Mouse (Mus musculus) limb, embryonic 11.5 days (tissue): ENCODE results near the gene Ank3. TPM values are rescaled to one million over a fixed set of nuclear protein-coding genes. Genes with fewer than 3 reads are reported as not detected.

Source experiments
- ATAC-seq: fragments of 200-750 bp; cut with Nextera tagmentation; 2 replicates; pipeline ENCODE4 v1.8.0; 2017; ENCODE audit warnings: low read depth; ENCODE audit not compliant: insufficient number of reproducible peaks, low FRiP score, low TSS enrichment
- DNase-seq: peaks from one replicate; pipeline ENCODE4 v3.0.0-alpha.2; 2015; ENCODE audit warnings: low spot score
- H3K27ac ChIP-seq: fragments of 300-500 bp; sonication (generic); replicated peaks from 2 replicates; pipeline ENCODE4 v1.5.1; 2014; ENCODE audit warnings: low read depth, mild to moderate bottlenecking, low read length
- H3K27me3 ChIP-seq: fragments of 300-500 bp; sonication (generic); 2 replicates; pipeline ENCODE4 v1.6.1; 2014; ENCODE audit warnings: mild to moderate bottlenecking, low read length, mixed read lengths; ENCODE audit not compliant: control insufficient read depth, insufficient read depth
- H3K36me3 ChIP-seq: fragments of 300-500 bp; sonication (generic); 2 replicates; pipeline ENCODE4 v1.6.1; 2014; ENCODE audit warnings: mild to moderate bottlenecking, low read length, moderate library complexity, mixed read lengths; ENCODE audit not compliant: control insufficient read depth, insufficient read depth
- H3K4me1 ChIP-seq: fragments of 300-500 bp; sonication (generic); 2 replicates; pipeline ENCODE4 v1.6.1; 2014; ENCODE audit warnings: low read length, mixed read lengths; ENCODE audit not compliant: control insufficient read depth, insufficient read depth
- H3K4me2 ChIP-seq: fragments of 300-500 bp; sonication (generic); 2 replicates; pipeline ENCODE4 v1.6.1; 2014; ENCODE audit warnings: low read depth, mild to moderate bottlenecking, moderate library complexity; ENCODE audit not compliant: severe bottlenecking
- H3K4me3 ChIP-seq: fragments of 300-500 bp; sonication (generic); 2 replicates; pipeline ENCODE4 v1.5.1; 2014; ENCODE audit warnings: low read depth, low read length
- H3K9ac ChIP-seq: fragments of 300-500 bp; sonication (generic); 2 replicates; pipeline ENCODE4 v1.6.1; 2014; ENCODE audit warnings: mild to moderate bottlenecking, low read length
- H3K9me3 ChIP-seq: fragments of 300-500 bp; sonication (generic); 2 replicates; pipeline ENCODE4 v1.6.1; 2016; ENCODE audit warnings: low read length; ENCODE audit not compliant: control insufficient read depth
- WGBS: fragments of 180-500 bp; shearing (Covaris S2); extraction: QIAGEN DNeasy Blood & Tissue Kit; methylation state at CpG from one replicate; pipeline ENCODE4 v1.1.7; 2014; 5-methylcytosine and 5-hydroxymethylcytosine counted together
- polyA plus RNA-seq: library from polyadenylated mRNA; unstranded; fragments of >200 nt; fragmentation: Nextera tagmentation; extraction: Ambion mirVana; gene quantifications from 2 replicates; pipeline ENCODE4 v1.2.1, GENCODE M21; 2014

The Ank3 gene
- polyA plus RNA-seq, 1 experiment from 2014 or later, result 22.3 TPM

DNA sequence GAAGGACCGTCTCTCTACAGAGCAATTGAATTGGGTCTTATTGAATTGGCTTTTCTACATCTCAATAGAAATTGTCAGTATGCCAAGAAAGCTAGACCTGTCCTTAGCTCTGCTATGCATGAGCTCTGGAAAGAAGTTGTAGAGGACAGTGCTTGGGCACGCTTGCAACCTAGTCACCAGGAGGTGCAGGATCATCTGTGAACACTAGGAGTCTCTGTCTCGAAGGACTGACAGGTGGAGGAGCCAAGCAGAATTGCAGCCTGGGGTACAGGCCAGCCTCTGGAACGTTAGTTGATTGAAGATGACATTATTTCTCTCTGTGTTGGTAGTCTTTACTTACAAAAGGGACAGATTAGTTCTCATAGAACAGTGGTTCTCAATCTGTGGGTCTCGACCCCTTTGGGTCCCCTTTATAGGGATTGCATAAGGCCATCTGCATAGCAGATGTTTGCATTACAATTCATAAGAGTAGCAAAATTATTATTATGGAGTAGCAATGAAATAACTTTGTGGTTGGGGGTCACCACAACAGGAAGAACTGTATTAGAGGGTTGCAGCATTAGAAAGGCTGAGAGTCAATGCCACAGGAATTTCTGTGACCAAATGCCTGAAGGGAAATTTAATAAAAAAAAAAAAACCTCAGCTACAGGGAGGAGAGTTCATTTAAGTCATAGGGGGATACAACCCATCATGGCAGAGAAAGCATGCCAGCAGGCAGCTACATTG, 454.0 kb downstream of the Ank3 start:
- H3K4me3 ChIP-seq, result no peak overlapping the region
- H3K9me3 ChIP-seq, result no peaks in the 10 kb centered on the region
- DNase-seq, result no peak
- H3K36me3 ChIP-seq, result no peaks in the 10 kb centered on the region
- H3K4me1 ChIP-seq, result no peaks in the 10 kb centered on the region
- H3K9ac ChIP-seq, result no peak overlapping the region
- no peak overlapping the region for H3K27ac ChIP-seq
- no peak for ATAC-seq
- no peak overlapping the region for H3K4me2 ChIP-seq
- WGBS, result 65% methylated on average over 5 of the region's 5 CpGs
- H3K27me3 ChIP-seq, result no peaks in the 10 kb centered on the region

DNA sequence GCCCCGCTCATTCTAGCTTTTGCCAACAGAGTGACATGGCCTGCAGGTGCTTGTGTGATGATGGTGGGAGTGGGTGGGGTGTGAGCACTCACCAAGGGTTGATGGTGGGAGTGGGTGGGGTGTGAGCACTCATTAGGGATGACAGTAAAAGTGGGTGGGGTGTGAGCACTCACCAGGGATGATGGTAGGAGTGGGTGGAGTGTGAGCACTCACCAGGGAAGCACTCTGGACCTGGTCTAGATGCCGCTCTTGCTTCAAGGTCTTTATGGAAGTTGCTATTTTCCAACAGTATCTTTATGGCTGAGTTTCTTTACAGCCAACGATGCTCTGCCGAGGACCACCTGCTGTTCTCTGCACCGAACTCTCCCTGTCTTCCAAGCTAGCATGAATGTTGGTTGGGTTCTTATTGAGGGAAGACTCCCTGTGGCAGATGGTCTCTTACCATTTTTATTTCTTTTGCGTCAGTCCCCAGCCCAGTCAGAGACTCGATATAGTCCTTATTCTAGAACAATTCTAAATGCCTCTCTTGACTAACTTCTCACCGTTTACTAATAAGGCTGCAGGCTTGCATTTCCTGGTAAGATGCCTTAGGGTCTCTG, 456.1 kb downstream of the Ank3 start:
- Histone ChIP-seq H3K9ac (no peak overlapping the region), H3K4me2 (no peak overlapping the region), H3K4me1 (no peaks in the 10 kb centered on the region), H3K36me3 (no peaks in the 10 kb centered on the region), H3K4me3 (no peak overlapping the region), H3K27ac (no peak overlapping the region), H3K27me3 (no peaks in the 10 kb centered on the region), H3K9me3 (no peaks in the 10 kb centered on the region)
- ATAC-seq (no peak), DNase-seq (no peak)
- WGBS, result 90% methylated on average over 8 of the region's 8 CpGs

DNA sequence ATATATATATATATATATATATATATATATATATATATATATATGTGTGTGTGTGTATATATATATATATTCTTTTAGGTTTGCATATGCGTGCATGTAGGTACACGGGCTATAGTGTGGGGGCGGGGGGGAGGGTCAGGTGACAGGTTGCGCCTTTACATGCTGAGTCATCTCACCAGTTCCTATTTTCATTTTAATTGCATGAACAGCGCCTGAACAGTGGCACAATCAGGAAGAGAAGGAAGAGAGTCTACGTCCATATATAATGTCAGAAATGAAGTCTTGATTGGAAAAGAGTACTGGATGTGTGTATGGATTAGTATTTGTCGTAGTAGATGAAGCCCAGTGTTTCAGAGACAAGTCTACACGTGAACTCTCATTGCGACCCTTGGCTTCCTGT, 459.4 kb downstream of the Ank3 start:
- no peak overlapping the region for H3K4me2 ChIP-seq
- no peak overlapping the region for H3K27ac ChIP-seq
- H3K36me3 ChIP-seq, result no peaks in the 10 kb centered on the region
- WGBS, result 93% methylated on average over 9 of the region's 9 CpGs
- no peaks in the 10 kb centered on the region for H3K9me3 ChIP-seq
- H3K9ac ChIP-seq, result no peak overlapping the region
- no peaks in the 10 kb centered on the region for H3K4me1 ChIP-seq
- ATAC-seq (no peak), DNase-seq (no peak)
- no peaks in the 10 kb centered on the region for H3K27me3 ChIP-seq
- H3K4me3 ChIP-seq, result no peak overlapping the region

DNA sequence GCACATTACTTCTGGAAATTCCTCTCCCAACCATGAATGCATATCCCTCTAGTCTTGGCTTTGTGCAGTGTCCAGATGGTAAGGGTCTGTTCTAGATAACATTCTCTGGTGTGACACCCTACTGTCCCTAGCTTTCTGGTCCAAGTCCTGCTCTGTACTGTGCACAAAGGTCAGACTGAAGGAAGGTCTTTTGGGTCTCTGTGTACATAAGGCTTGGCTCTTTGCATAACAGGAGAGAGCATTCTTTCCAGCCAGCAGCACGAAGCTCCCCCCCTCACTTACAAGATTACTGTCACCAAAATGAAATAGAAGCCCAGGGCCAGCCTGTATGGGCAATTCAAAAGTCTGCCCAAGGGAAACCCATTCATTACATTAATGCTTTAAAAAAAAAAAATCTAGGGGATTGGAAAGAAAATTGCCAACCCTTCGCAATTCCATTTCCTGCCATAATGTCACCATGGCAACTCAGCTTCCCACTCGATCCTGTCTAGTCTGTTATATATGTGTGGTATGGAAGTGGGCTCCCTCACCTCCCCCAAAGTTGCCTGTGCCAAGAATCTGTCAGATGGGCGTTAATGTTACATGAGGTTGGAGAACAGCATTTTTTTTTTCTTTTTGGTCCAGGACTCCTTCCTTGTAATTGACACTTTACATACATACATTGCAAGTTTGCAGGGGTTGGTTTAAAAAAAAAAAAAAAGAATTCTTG, 460.5 kb downstream of the Ank3 start:
- H3K9me3 ChIP-seq, result no peaks in the 10 kb centered on the region
- no peak overlapping the region for H3K4me2 ChIP-seq
- no peaks in the 10 kb centered on the region for H3K27me3 ChIP-seq
- 67% methylated on average over 4 of the region's 4 CpGs for WGBS
- no peak overlapping the region for H3K9ac ChIP-seq
- no peaks in the 10 kb centered on the region for H3K36me3 ChIP-seq
- ATAC-seq (no peak), DNase-seq (no peak)
- no peak overlapping the region for H3K27ac ChIP-seq
- no peak overlapping the region for H3K4me3 ChIP-seq
- no peaks in the 10 kb centered on the region for H3K4me1 ChIP-seq

DNA sequence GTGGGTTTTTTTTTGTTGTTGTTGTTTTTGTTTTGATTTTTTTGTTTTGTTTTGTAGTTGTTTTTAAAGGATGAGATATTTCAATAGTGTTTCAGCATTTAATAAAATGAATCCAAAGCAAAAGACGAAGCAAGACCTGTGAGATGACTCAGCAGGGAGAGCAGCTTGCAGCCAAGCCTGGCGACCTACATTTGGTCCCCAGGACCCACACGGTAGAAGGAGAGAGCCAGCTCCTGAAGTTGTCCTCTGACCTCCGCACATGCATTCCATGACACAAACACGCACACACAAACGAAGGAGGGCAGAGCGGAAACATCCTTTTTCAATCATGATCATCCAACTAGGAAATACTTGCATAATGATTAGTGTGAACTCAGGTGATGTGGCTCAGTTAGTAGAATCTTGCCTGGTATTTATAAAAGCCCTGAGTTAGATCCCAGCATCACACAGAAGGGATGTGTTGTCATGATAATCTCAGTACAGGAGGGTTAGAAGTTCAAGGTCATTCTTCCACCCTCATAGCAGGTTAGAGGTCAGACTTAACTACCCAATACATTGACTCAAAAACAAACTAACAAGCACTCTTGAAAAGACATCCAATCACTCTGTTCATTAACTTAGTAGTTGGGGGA, 461.4 kb downstream of the Ank3 start:
- no peak overlapping the region for H3K4me3 ChIP-seq
- H3K4me2 ChIP-seq, result no peak overlapping the region
- H3K27ac ChIP-seq, result no peak overlapping the region
- H3K9ac ChIP-seq, result no peak overlapping the region
- H3K27me3 ChIP-seq, result no peaks in the 10 kb centered on the region
- H3K4me1 ChIP-seq, result no peaks in the 10 kb centered on the region
- H3K9me3 ChIP-seq, result no peaks in the 10 kb centered on the region
- no peaks in the 10 kb centered on the region for H3K36me3 ChIP-seq
- no peak for DNase-seq
- no peak for ATAC-seq
- WGBS, result 82% methylated on average over 7 of the region's 7 CpGs

DNA sequence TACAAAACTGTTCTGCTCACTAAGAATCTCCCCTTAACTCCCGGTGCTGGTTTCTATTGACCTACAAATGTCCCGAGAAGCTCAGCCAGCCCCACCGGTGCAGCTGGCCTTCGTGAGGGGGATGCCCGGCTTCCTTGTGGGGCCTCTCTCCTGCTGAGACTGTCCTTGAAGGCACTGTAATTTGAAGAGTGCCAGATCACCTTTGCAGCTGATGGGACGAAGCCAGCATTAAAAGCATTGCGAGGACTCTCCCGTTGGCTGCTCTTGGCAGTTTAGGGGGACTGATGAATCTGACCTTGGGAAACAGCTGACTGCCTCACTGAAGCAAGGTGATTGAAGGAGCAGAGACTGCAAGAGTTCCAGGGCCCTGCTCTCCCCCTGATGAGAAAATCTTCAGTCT, 464.3 kb downstream of the Ank3 start:
- H3K27me3 ChIP-seq, result no peaks in the 10 kb centered on the region
- H3K4me2 ChIP-seq, result no peak overlapping the region
- DNase-seq, result no peak
- H3K4me1 ChIP-seq, result no peaks in the 10 kb centered on the region
- no peaks in the 10 kb centered on the region for H3K9me3 ChIP-seq
- WGBS, result 47% methylated on average over 8 of the region's 8 CpGs
- ATAC-seq, result no peak
- no peaks in the 10 kb centered on the region for H3K36me3 ChIP-seq
- no peak overlapping the region for H3K9ac ChIP-seq
- H3K27ac ChIP-seq, result no peak overlapping the region
- H3K4me3 ChIP-seq, result no peak overlapping the region

DNA sequence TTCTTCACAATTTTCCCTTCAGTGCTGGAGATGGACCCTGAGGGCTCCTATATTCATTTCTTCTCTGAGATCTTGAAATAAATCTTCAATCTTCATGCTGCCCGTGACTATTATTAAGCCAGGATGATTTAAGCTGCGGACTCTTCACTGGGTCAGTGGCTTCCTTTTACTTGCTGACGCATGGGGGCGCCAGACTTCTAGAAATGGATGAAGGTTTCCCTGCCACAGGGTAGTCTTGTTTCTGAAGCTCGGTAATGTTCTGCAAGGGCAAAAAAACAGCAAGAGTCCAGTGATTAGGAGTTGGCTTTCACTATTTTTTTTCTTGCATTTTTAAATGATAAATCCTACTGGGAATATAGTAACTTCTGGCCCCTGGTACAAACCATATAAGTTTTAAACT, 471.8 kb downstream of the Ank3 start:
- 11% methylated on average over 5 of the region's 5 CpGs for WGBS
- ATAC-seq, result no peak
- H3K36me3 ChIP-seq, result no peaks in the 10 kb centered on the region
- no peak overlapping the region for H3K27ac ChIP-seq
- no peaks in the 10 kb centered on the region for H3K4me1 ChIP-seq
- no peaks in the 10 kb centered on the region for H3K27me3 ChIP-seq
- H3K9ac ChIP-seq, result no peak overlapping the region
- H3K9me3 ChIP-seq, result no peaks in the 10 kb centered on the region
- H3K4me2 ChIP-seq, result no peak overlapping the region
- DNase-seq, result peak; percentile 84
- H3K4me3 ChIP-seq, result no peak overlapping the region

DNA sequence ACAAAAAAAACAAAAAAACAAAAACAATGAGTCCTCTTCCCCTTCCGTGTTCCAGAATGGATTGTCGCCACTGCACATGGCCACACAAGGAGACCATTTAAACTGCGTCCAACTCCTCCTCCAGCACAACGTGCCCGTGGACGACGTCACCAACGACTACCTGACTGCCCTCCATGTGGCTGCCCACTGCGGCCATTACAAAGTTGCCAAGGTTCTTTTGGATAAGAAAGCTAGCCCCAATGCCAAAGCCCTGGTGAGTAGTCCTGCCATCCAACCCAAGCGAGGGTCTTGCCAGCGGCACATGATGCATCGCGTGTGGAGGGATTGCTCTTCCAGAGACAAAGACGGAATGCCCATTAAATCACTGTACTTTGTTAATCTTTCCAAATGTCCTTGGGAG, 472.4 kb downstream of the Ank3 start:
- H3K4me2 ChIP-seq, result no peak overlapping the region
- no peak overlapping the region for H3K9ac ChIP-seq
- no peaks in the 10 kb centered on the region for H3K36me3 ChIP-seq
- 93% methylated on average over 14 of the region's 14 CpGs for WGBS
- H3K4me3 ChIP-seq, result no peak overlapping the region
- H3K27ac ChIP-seq, result no peak overlapping the region
- DNase-seq (no peak), ATAC-seq (no peak)
- no peaks in the 10 kb centered on the region for H3K4me1 ChIP-seq
- no peaks in the 10 kb centered on the region for H3K27me3 ChIP-seq
- no peaks in the 10 kb centered on the region for H3K9me3 ChIP-seq
